Mouse (Mus musculus): Measurements from ENCODE around the gene Ost4.
A peak's percentile ranks its signal among the peaks of the same experiment; 100 is the strongest.

- TF ChIP-seq CTCF (IDR thresholded peaks at IDR 0.05 in 2 of 3, conservative IDR thresholded peaks at IDR 0.05 in 1 of 3; ENCODE audit: control insufficient read depth in 1 of 3, insufficient read depth in 1 of 3, low read depth in 2 of 3, low read length in 3 of 3, poor library complexity in 1 of 3, severe bottlenecking in 1 of 3) (peak in 1 of 3 experiments; percentile 10; a peak in 1 of 6 replicates), MAFK (IDR thresholded peaks at IDR 0.05; ENCODE audit: borderline replicate concordance, low read depth, low read length) (no peak), TAL1 (IDR thresholded peaks at IDR 0.05; ENCODE audit: low read length) (no peak), POLR2AphosphoS5 (IDR thresholded peaks at IDR 0.05; ENCODE audit: borderline replicate concordance, low read depth, low read length) (no peak), MXI1 (IDR thresholded peaks at IDR 0.05; ENCODE audit: low read depth, low read length) (no peak), GATA1 (IDR thresholded peaks at IDR 0.05; ENCODE audit: low read depth, low read length) (no peak), CHD2 (IDR thresholded peaks at IDR 0.05; ENCODE audit: low read length) (no peak), TBP (IDR thresholded peaks at IDR 0.05; ENCODE audit: low read depth, low read length) (no peak), BHLHE40 (IDR thresholded peaks at IDR 0.05; ENCODE audit: borderline replicate concordance, low read depth, low read length) (no peak), SIN3A (IDR thresholded peaks at IDR 0.05; ENCODE audit: low read length) (no peak)
These were observed 43.7 kb downstream of the Ost4 start for GRCm38 (mm10) chr5:30863852-30864251.
